Mouse (Mus musculus) liver, embryonic 14.5 days (tissue): ENCODE measurements around the gene Spata13. TPM values are rescaled to one million over a fixed set of nuclear protein-coding genes. Genes with fewer than 3 reads are reported as not detected.

ENCODE experiments used
- ATAC-seq: fragments of 200-750 bp; cut with Nextera tagmentation; 2 replicates; pipeline ENCODE4 v1.8.0; 2017; ENCODE audit warnings: moderate number of reproducible peaks, mild to moderate bottlenecking, moderate library complexity; ENCODE audit not compliant: insufficient read depth
- DNase-seq, 3 experiments: peaks; one replicate each; pipeline ENCODE4 v3.0.0-alpha.2; 2012 to 2013; ENCODE audit warnings: low read depth in 3 of 3, low spot score in 3 of 3
- H3K27ac ChIP-seq: fragments of 300-500 bp; sonication (generic); 2 replicates; pipeline ENCODE4 v1.5.1; 2014; ENCODE audit warnings: moderate library complexity, mild to moderate bottlenecking, control low read depth, inconsistent platforms
- H3K27me3 ChIP-seq: fragments of 300-500 bp; sonication (generic); 2 replicates; pipeline ENCODE4 v1.6.1; 2014; ENCODE audit warnings: mild to moderate bottlenecking, low read length, moderate library complexity; ENCODE audit not compliant: control insufficient read depth, insufficient read depth
- H3K36me3 ChIP-seq: fragments of 300-500 bp; sonication (generic); replicated peaks from 2 replicates; pipeline ENCODE4 v1.6.1; 2014; ENCODE audit warnings: low read depth; ENCODE audit not compliant: control insufficient read depth, insufficient read depth
- H3K4me1 ChIP-seq, 2 experiments: fragments of 200-500 bp in 1 of 2; fragments of 300-500 bp in 1 of 2; sonication (generic) in 1 of 2; replicated peaks; 2 replicates each; pipeline ENCODE4 v1.6.1; 2012 to 2014; ENCODE audit warnings: antibody characterized with exemption in 1 of 2, inconsistent platforms in 1 of 2, low read length in 1 of 2; ENCODE audit not compliant: control insufficient read depth in 2 of 2, insufficient read depth in 2 of 2
- H3K4me2 ChIP-seq: fragments of 300-500 bp; sonication (generic); 2 replicates; pipeline ENCODE4 v1.6.1; 2014; ENCODE audit warnings: low read depth, mild to moderate bottlenecking, control low read depth, moderate library complexity
- H3K4me3 ChIP-seq, 2 experiments: fragments of 200-500 bp in 1 of 2; fragments of 300-500 bp in 1 of 2; sonication (generic) in 1 of 2; 2 replicates each; pipeline ENCODE4 v1.5.1; 2012 to 2014; ENCODE audit warnings: low read depth in 2 of 2, low read length in 2 of 2, mild to moderate bottlenecking in 2 of 2, control low read depth in 1 of 2, inconsistent platforms in 1 of 2, moderate library complexity in 1 of 2; ENCODE audit not compliant: insufficient read depth in 1 of 2
- H3K9ac ChIP-seq: fragments of 300-500 bp; sonication (generic); replicated peaks from 2 replicates; pipeline ENCODE4 v1.6.1; 2014; ENCODE audit warnings: mild to moderate bottlenecking, control low read depth, moderate library complexity
- H3K9me3 ChIP-seq: fragments of 300-500 bp; sonication (generic); 2 replicates; pipeline ENCODE4 v1.6.1; 2016; ENCODE audit warnings: low read length, mixed read lengths; ENCODE audit not compliant: control insufficient read depth
- CTCF ChIP-seq: IDR thresholded peaks from 2 replicates; pipeline ENCODE4 v1.5.1; 2016; ENCODE audit warnings: antibody characterized with exemption, low read depth, control low read depth
- EP300 ChIP-seq: IDR thresholded peaks from 2 replicates; pipeline ENCODE4 v1.6.1; 2016; ENCODE audit warnings: antibody characterized with exemption, low read depth
- WGBS: fragments of 180-500 bp; shearing (Covaris S2); extraction: QIAGEN DNeasy Blood & Tissue Kit; methylation state at CpG from one replicate; pipeline ENCODE4 v1.1.7; 2014; ENCODE audit not compliant: insufficient replicate concordance; 5-methylcytosine and 5-hydroxymethylcytosine counted together
- polyA plus RNA-seq, 2 experiments: library from polyadenylated mRNA; depleted of rRNA in 1 of 2; stranded (reverse) in 1 of 2; unstranded in 1 of 2; fragments of >200 nt; fragmentation: Nextera tagmentation in 1 of 2; extraction: Ambion mirVana in 1 of 2; gene quantifications; 2 replicates each; pipeline versions ENCODE4 v1.2.1 to v1.2.3; 2012 to 2014

Gene Spata13
- polyA plus RNA-seq, 2 experiments: 5.5 to 14.1 TPM

DNA sequence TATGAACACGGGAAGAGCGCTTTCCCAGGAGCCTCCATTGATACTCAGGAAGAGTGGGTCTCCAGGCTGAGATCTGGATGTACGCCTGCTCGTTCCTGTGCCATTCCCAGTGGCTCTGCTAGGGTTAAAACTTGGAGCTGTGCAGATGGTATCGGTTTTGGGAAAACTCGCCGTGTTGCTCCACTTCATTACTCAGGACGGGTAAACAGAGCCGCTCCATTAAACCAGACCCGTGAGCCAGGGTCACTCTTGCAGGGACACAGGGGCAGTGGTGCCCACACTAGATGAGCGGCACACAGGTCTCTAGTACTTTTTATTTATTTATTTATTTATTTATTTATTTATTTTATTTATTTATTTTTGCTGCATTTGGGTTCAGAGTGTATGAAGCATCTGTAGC lies 20.9 kb downstream of the Spata13 start:
- peak overlapping the region in 1 of 2 experiments; percentile 53; a peak in 2 of 4 replicates for H3K4me3 ChIP-seq
- peaks cover 53 to 70% of the 10 kb centered on the region in 2 experiments for H3K4me1 ChIP-seq
- peak overlapping the region; percentile 80 for H3K4me2 ChIP-seq
- DNase-seq (no peak), ATAC-seq (no peak)
- H3K36me3 ChIP-seq: no peaks in the 10 kb centered on the region
- TF ChIP-seq CTCF (no peak), EP300 (no peak)
- peak overlapping the region; percentile 94 for H3K27ac ChIP-seq
- 74% methylated on average over 11 of the region's 11 CpGs for WGBS
- no peaks in the 10 kb centered on the region for H3K9me3 ChIP-seq
- H3K9ac ChIP-seq: peak overlapping the region; percentile 72
- H3K27me3 ChIP-seq: no peaks in the 10 kb centered on the region

DNA sequence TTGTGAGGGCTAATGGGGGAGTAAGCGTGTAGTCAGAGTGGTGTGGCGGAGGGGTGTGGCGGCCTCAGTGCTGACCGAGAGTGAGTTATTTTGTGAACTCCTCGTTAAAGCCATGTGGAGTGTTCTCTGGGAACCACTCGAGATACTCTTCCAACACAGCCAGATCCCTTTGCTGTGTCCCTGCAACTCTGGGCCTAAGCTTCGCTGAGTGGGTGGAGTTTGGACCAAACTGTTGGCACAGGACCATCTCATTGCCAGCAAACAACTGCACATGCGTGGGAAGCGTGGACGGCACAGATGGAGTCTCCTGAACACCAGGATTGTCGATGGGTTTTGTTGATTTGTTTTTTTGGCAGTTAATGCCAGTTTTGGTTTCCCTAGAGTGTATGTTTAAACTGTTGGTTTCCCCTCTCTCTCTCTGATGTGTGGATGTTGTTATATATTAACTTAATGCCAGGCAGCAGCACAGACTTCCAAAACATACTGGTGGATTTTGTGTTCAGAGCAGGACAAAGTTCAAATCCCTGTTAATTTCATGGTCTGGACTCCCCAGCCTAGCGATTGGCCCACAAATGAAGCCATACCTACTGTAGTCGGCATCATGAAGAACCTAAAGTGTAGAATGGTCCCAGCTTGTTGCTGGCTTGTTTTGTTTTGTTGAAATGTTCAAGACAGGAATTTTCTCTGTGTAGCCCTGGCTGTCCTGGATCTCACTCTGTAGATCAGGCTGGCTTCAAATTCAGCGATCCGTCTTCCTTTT lies 22.3 kb downstream of the Spata13 start:
- no peaks in the 10 kb centered on the region for H3K36me3 ChIP-seq
- peak overlapping the region; percentile 29 for H3K4me2 ChIP-seq
- DNase-seq (no peak), ATAC-seq (no peak)
- 83% methylated on average over 15 of the region's 15 CpGs for WGBS
- peaks cover 53 to 63% of the 10 kb centered on the region in 2 experiments for H3K4me1 ChIP-seq
- no peaks in the 10 kb centered on the region for H3K9me3 ChIP-seq
- H3K27me3 ChIP-seq: no peaks in the 10 kb centered on the region
- peak overlapping the region; percentile 94 for H3K27ac ChIP-seq
- no peak overlapping the region for H3K4me3 ChIP-seq
- TF ChIP-seq EP300 (no peak), CTCF (no peak)
- H3K9ac ChIP-seq: no peak overlapping the region

DNA sequence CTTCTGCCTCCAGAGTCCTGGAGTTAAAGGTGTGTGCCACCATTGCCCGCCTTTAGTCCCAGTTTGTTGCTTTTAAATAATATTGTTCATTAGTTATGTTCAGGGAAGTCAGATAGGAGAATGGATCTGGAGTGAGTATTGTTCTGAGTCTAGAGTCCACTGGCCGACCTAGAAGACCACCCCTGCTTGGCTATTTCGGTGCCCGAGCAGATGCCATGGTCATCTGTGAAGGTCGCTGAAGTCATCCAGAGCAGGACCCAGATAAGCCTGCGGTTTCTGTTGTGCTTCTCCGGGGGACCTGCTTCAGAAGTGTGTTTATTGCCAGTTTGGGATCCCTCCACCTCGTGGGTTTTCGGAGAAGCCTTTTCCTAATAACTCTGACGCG lies 22.9 kb downstream of the Spata13 start:
- H3K4me1 ChIP-seq: peaks cover 53 to 63% of the 10 kb centered on the region in 2 experiments

DNA sequence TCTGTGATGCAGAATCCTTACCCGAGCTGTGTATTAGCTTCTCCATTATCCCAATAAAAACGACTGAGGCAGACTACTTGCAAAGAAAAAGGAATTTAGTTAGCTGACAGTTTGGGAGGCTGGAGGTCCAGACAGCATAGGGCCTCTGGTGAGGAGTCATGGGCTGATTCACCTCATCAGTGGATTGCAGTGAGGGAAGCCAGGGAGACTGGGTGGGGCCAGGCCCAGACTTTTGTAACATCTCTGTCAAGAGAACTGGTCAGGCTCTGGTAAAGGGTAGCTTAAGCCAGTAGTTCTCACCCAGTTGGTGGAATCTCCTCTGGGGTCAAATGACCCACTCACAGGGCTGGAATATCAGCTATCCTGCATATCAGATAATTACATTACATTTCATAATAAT lies 24.1 kb downstream of the Spata13 start:
- 40% methylated on average over 2 of the region's 2 CpGs for WGBS
- Histone ChIP-seq H3K9me3 (no peaks in the 10 kb centered on the region), H3K27ac (no peak overlapping the region; the same call in 1 of the 2 replicates), H3K4me1 (peaks cover 42 to 65% of the 10 kb centered on the region in 2 experiments), H3K9ac (no peak overlapping the region), H3K4me3 (no peak overlapping the region), H3K4me2 (no peak overlapping the region), H3K36me3 (no peaks in the 10 kb centered on the region), H3K27me3 (no peaks in the 10 kb centered on the region)
- TF ChIP-seq EP300 (no peak), CTCF (no peak)
- ATAC-seq: no peak
- DNase-seq: no peak

More for the DNA sequence above, 22.9 kb downstream of the Spata13 start:
- Histone ChIP-seq H3K36me3 (no peaks in the 10 kb centered on the region), H3K27ac (peak overlapping the region; percentile 94), H3K27me3 (no peaks in the 10 kb centered on the region), H3K9me3 (no peaks in the 10 kb centered on the region), H3K9ac (no peak overlapping the region), H3K4me2 (peak overlapping the region; percentile 29), H3K4me3 (no peak overlapping the region)
- DNase-seq: no peak
- no peak for ATAC-seq
- 77% methylated on average over 11 of the region's 11 CpGs for WGBS
- no peak for TF ChIP-seq CTCF
- no peak for TF ChIP-seq EP300

DNA sequence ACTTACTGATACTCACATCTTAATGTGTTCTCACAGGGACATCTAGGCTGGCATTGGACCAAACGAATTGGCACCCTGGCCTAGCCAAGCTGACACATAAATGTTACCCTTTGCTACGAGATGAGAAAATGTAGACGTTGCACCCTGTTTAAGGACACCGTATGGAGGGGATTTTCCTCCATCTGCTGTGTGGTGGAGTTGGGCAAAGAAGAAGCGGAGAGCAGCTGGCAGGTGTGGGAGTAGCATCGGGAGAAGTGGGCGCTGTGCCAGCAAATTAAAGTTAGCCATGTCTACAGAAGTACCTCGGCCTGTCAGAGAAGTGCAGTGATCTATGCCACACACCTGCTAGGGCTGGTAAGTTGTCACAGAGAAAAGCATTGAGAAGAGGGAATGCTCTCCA lies 25.7 kb downstream of the Spata13 start:
- no peak overlapping the region for H3K27ac ChIP-seq
- no peak overlapping the region for H3K4me2 ChIP-seq
- no peaks in the 10 kb centered on the region for H3K9me3 ChIP-seq
- no peak for ATAC-seq
- TF ChIP-seq CTCF: no peak
- TF ChIP-seq EP300: no peak
- WGBS: 83% methylated on average over 8 of the region's 8 CpGs
- peaks cover 30 to 61% of the 10 kb centered on the region in 2 experiments for H3K4me1 ChIP-seq
- no peak overlapping the region for H3K9ac ChIP-seq
- no peaks in the 10 kb centered on the region for H3K36me3 ChIP-seq
- no peak overlapping the region for H3K4me3 ChIP-seq
- no peaks in the 10 kb centered on the region for H3K27me3 ChIP-seq
- DNase-seq: no peak
